Mouse (Mus musculus) CH12.LX (cell line): ENCODE results near the gene Ttll11. TPM values are rescaled to one million over a fixed set of nuclear protein-coding genes. Genes with fewer than 3 reads are reported as not detected.

Experiments used
- DNase-seq: peaks from one replicate; pipeline ENCODE4 v3.0.0-alpha.2; 2013; ENCODE audit errors: extremely low read depth
- H3K27ac ChIP-seq: 2 replicates; pipeline ENCODE4 v1.5.1; 2012; ENCODE audit warnings: low read depth, mild to moderate bottlenecking, control low read depth, moderate library complexity; ENCODE audit not compliant: insufficient read depth
- H3K27me3 ChIP-seq: replicated peaks from 2 replicates; pipeline ENCODE3; 2012; ENCODE audit warnings: inconsistent platforms
- H3K36me3 ChIP-seq, 2 experiments: replicated peaks in 1 of 2; 2 replicates each; pipeline versions ENCODE3 to v1.6.1; 2012; ENCODE audit warnings: inconsistent platforms in 1 of 2, low read length in 1 of 2, mild to moderate bottlenecking in 1 of 2, mixed read lengths in 1 of 2, moderate library complexity in 1 of 2; ENCODE audit not compliant: control insufficient read depth in 1 of 2, insufficient read depth in 1 of 2
- H3K4me1 ChIP-seq, 2 experiments: 2 replicates each; pipeline ENCODE4 v1.6.1; 2012; ENCODE audit warnings: inconsistent platforms in 1 of 2, moderate library complexity in 1 of 2; ENCODE audit not compliant: insufficient read depth in 2 of 2, control insufficient read depth in 1 of 2
- H3K4me2 ChIP-seq: 2 replicates; pipeline ENCODE4 v1.6.1; 2012; ENCODE audit warnings: low read depth, mild to moderate bottlenecking, control low read depth; ENCODE audit not compliant: poor library complexity, insufficient read depth, severe bottlenecking
- H3K4me3 ChIP-seq, 3 experiments: fragments of 150-350 bp in 1 of 3; sonication (generic) in 1 of 3; replicated peaks in 1 of 3; 2 replicates each; pipeline versions ENCODE3 to v1.5.1; 2011 to 2012; ENCODE audit warnings: low read depth in 2 of 3, low read length in 2 of 3, mild to moderate bottlenecking in 2 of 3, moderate library complexity in 2 of 3, control low read depth in 1 of 3, improper control_type of control experiment in 1 of 3, inconsistent platforms in 1 of 3, mixed read lengths in 1 of 3; ENCODE audit not compliant: poor library complexity in 1 of 3
- H3K79me2 ChIP-seq: replicated peaks from 2 replicates; pipeline ENCODE4 v1.6.1; 2012; ENCODE audit warnings: mild to moderate bottlenecking, moderate library complexity; ENCODE audit not compliant: control insufficient read depth, poor library complexity, insufficient read depth, severe bottlenecking; ENCODE audit errors: extremely low read depth
- H3K9ac ChIP-seq: 2 replicates; pipeline ENCODE4 v1.6.1; 2012; ENCODE audit warnings: low read depth, mild to moderate bottlenecking, control low read depth, moderate library complexity; ENCODE audit not compliant: insufficient read depth
- H3K9me3 ChIP-seq: replicated peaks from 2 replicates; pipeline ENCODE3; 2012; ENCODE audit warnings: low read length, inconsistent platforms, mixed read lengths
- CHD2 ChIP-seq: IDR thresholded peaks from 2 replicates; pipeline ENCODE4 v1.6.1; 2011; ENCODE audit warnings: low read length, improper control_type of control experiment
- E2F4 ChIP-seq: IDR thresholded peaks from 2 replicates; pipeline ENCODE4 v1.6.1; 2011; ENCODE audit warnings: low read depth, low read length, improper control_type of control experiment; ENCODE audit not compliant: insufficient replicate concordance
- EP300 ChIP-seq: IDR thresholded peaks from 2 replicates; pipeline ENCODE4 v1.6.1; 2011; ENCODE audit warnings: low read length, improper control_type of control experiment
- IRF4 ChIP-seq: IDR thresholded peaks from 2 replicates; pipeline ENCODE4 v1.6.1; 2014; ENCODE audit warnings: low read depth, mild to moderate bottlenecking, inconsistent platforms, low read length, improper control_type of control experiment
- MAX ChIP-seq: IDR thresholded peaks from 2 replicates; pipeline ENCODE4 v1.6.1; 2011; ENCODE audit warnings: low read length, improper control_type of control experiment
- MAZ ChIP-seq: IDR thresholded peaks from 2 replicates; pipeline ENCODE4 v1.6.1; 2012; ENCODE audit warnings: low read depth, mild to moderate bottlenecking, inconsistent platforms, low read length, improper control_type of control experiment, moderate library complexity
- MXI1 ChIP-seq: IDR thresholded peaks from 2 replicates; pipeline ENCODE4 v1.6.1; 2011; ENCODE audit warnings: mild to moderate bottlenecking, low read depth, low read length, improper control_type of control experiment
- MYC ChIP-seq: IDR thresholded peaks from 2 replicates; pipeline ENCODE4 v1.6.1; 2011; ENCODE audit warnings: low read depth, mild to moderate bottlenecking, improper control_type of control experiment, low read length
- NELFE ChIP-seq: IDR thresholded peaks from 2 replicates; pipeline ENCODE4 v1.6.1; 2011; ENCODE audit warnings: low read depth, low read length, improper control_type of control experiment
- NRF1 ChIP-seq: IDR thresholded peaks from 2 replicates; pipeline ENCODE4 v1.6.1; 2014; ENCODE audit warnings: low read depth, mild to moderate bottlenecking, inconsistent platforms, low read length, improper control_type of control experiment, moderate library complexity
- PAX5 ChIP-seq: IDR thresholded peaks from 2 replicates; pipeline ENCODE4 v1.6.1; 2012; ENCODE audit warnings: low read length, inconsistent platforms, mixed read lengths
- RAD21 ChIP-seq: IDR thresholded peaks from 2 replicates; pipeline ENCODE4 v1.6.1; 2011; ENCODE audit warnings: low read depth, mild to moderate bottlenecking, low read length, improper control_type of control experiment, moderate library complexity
- SMC3 ChIP-seq: IDR thresholded peaks from 2 replicates; pipeline ENCODE4 v1.6.1; 2011; ENCODE audit warnings: low read depth, low read length, improper control_type of control experiment
- TCF12 ChIP-seq: IDR thresholded peaks from 2 replicates; pipeline ENCODE4 v1.6.1; 2014; ENCODE audit warnings: low read depth, mild to moderate bottlenecking, inconsistent platforms, low read length, improper control_type of control experiment
- USF1 ChIP-seq: IDR thresholded peaks from 2 replicates; pipeline ENCODE4 v1.6.1; 2014; ENCODE audit warnings: low read depth, mild to moderate bottlenecking, inconsistent platforms, low read length, improper control_type of control experiment
- USF2 ChIP-seq: conservative IDR thresholded peaks from 2 replicates; pipeline ENCODE4 v1.6.1; 2011; ENCODE audit warnings: low read depth, low read length, improper control_type of control experiment
- ZC3H11A ChIP-seq: IDR thresholded peaks from 2 replicates; pipeline ENCODE4 v1.6.1; 2012; ENCODE audit warnings: low read depth, mild to moderate bottlenecking, inconsistent platforms, low read length, improper control_type of control experiment
- ZKSCAN1 ChIP-seq: IDR thresholded peaks from 2 replicates; pipeline ENCODE4 v1.6.1; 2012; ENCODE audit warnings: low read depth, inconsistent platforms, low read length, improper control_type of control experiment, borderline replicate concordance
- ZNF384 ChIP-seq: IDR thresholded peaks from 2 replicates; pipeline ENCODE4 v1.6.1; 2012; ENCODE audit warnings: low read depth, low read length, improper control_type of control experiment, inconsistent platforms
- dilution Hi-C: fragments of 300-500 bp; cut with MboI; formaldehyde crosslinking; loops from 2 replicates; pipeline ENCODE4 v1.14.3; 2020; ENCODE audit warnings: low sequenced_read_pairs; ENCODE audit not compliant: extremely low pct_unique_long_range_greater_than_20kb, extremely low pct_ligation_motif_present
- in situ Hi-C: fragments of 300-500 bp; cut with MboI; formaldehyde crosslinking; loops from 3 replicates; pipeline ENCODE4 v1.14.3; 2019; ENCODE audit warnings: low sequenced_read_pairs, low pct_ligation_motif_present, low pct_unique_long_range_greater_than_20kb, mixed read lengths
- polyA plus RNA-seq: library from polyadenylated mRNA; unstranded; fragments of >175 nt; gene quantifications from 2 replicates; pipeline ENCODE4 v1.2.1, GENCODE M21; 2012; ENCODE audit warnings: low read depth; ENCODE audit not compliant: insufficient read length
- total RNA-seq, 2 experiments: library from RNA; depleted of rRNA; stranded (reverse); fragments of 300-350 nt in 1 of 2; fragments of >200 nt in 1 of 2; gene quantifications; 2 replicates each; pipeline ENCODE4 v1.2.3; 2012 to 2014

Ttll11 gene
- total and polyA plus RNA-seq, 3 experiments, result 0.04 to 0.31 (median 0.11) TPM

- dilution Hi-C loops (no loop called here), in situ Hi-C loops (no loop called here)
- TF ChIP-seq NRF1 (no peak), SMC3 (peak; percentile 28), EP300 (no peak)
- no peaks in the 10 kb centered on the region for H3K27me3 ChIP-seq
- no peaks in the 10 kb centered on the region for H3K79me2 ChIP-seq
- no peaks in the 10 kb centered on the region for H3K36me3 ChIP-seq
- H3K4me1 ChIP-seq, result no peaks in the 10 kb centered on the region
- H3K4me2 ChIP-seq, result no peak overlapping the region
- no peak overlapping the region for H3K9ac ChIP-seq
- DNase-seq, result no peak
- H3K27ac ChIP-seq, result no peak overlapping the region
- H3K4me3 ChIP-seq, result no peak overlapping the region
- H3K9me3 ChIP-seq, result peaks cover 4% of the 10 kb centered on the region
Measured at GRCm38 (mm10) chr2:35869165-35869564, 110.5 kb downstream of the Ttll11 start.

- no peaks in the 10 kb centered on the region for H3K79me2 ChIP-seq
- DNase-seq, result no peak
- H3K4me1 ChIP-seq, result no peaks in the 10 kb centered on the region; a peak in 1 of 4 replicates
- dilution Hi-C loops (no loop called here), in situ Hi-C loops (no loop called here)
- H3K27ac ChIP-seq, result no peak overlapping the region
- H3K4me2 ChIP-seq, result no peak overlapping the region
- no peak for TF ChIP-seq CHD2
- TF ChIP-seq MYC, result no peak
- TF ChIP-seq MAX, result no peak
- TF ChIP-seq ZNF384, result no peak
- no peak for TF ChIP-seq TCF12
- TF ChIP-seq E2F4, result no peak
- no peak for TF ChIP-seq USF1
- no peak for TF ChIP-seq USF2
- TF ChIP-seq ZKSCAN1, result no peak
- no peak for TF ChIP-seq MXI1
- TF ChIP-seq NELFE, result no peak
- TF ChIP-seq SMC3, result no peak
- no peak for TF ChIP-seq PAX5
- no peak for TF ChIP-seq ZC3H11A
- no peak for TF ChIP-seq IRF4
- no peak for TF ChIP-seq MAZ
- TF ChIP-seq RAD21, result no peak
- H3K36me3 ChIP-seq, result no peaks in the 10 kb centered on the region
- no peak overlapping the region for H3K9ac ChIP-seq
- no peaks in the 10 kb centered on the region for H3K9me3 ChIP-seq
- H3K4me3 ChIP-seq, result no peak overlapping the region
- peaks cover 2% of the 10 kb centered on the region for H3K27me3 ChIP-seq
Measured at GRCm38 (mm10) chr2:35863284-35863683, 116.4 kb downstream of the Ttll11 start.
